Mouse (Mus musculus) kidney, postnatal 4 days (tissue): ENCODE results near the gene Hoxb4.
A peak's percentile ranks its signal among the peaks of the same experiment; 100 is the strongest.

ENCODE experiments used
- DNase-seq, 2 experiments: peaks; one replicate each; pipeline ENCODE4 v3.0.0; 2021; ENCODE audit warnings: mixed read lengths in 2 of 2

The Hoxb4 gene

DNA sequence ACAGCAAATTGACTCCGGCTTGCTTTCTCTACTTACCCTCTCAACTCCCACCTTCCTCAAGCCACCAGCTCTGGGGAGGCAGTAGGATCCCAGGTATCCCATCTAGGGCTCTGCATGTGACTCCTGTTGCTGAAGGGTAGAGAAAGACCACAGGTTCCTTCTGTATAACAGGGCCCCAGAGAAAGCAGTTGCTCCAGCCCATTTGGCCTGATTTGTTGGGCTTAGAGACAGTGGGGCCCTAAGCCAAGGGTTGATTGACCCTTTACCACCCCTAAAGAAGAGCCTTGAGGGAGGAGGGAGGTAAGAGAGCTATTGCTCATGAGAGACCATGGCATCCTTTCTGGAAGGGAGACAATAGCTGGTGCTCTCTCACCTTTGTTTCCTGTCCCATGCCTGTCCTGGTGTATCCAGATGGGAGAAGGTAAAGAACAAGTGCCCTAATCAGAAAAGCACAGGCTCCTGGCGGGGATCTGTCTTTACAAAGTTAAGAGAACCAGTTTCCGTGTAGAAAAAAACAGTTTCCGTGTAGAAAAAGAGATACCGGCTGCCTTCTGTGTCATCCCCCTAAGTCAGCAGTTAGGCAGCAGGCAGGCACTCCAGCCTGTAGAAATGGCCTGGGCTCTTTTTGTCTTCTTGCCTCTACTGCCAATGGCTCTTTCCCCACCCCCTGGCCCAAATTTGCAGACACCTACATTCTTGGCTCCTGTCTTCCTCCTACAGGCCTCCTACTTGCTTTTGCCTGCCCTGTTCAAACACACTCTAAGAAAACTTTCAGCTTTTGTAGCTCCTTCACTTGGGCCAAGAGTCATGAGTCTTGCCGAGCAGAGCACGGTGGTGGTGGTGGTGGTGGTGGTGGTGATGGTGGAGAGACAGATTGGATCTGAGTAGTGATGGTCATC lies 21.1 kb downstream of the Hoxb4 start:
- DNase-seq: peak; percentile 10 to 42

DNA sequence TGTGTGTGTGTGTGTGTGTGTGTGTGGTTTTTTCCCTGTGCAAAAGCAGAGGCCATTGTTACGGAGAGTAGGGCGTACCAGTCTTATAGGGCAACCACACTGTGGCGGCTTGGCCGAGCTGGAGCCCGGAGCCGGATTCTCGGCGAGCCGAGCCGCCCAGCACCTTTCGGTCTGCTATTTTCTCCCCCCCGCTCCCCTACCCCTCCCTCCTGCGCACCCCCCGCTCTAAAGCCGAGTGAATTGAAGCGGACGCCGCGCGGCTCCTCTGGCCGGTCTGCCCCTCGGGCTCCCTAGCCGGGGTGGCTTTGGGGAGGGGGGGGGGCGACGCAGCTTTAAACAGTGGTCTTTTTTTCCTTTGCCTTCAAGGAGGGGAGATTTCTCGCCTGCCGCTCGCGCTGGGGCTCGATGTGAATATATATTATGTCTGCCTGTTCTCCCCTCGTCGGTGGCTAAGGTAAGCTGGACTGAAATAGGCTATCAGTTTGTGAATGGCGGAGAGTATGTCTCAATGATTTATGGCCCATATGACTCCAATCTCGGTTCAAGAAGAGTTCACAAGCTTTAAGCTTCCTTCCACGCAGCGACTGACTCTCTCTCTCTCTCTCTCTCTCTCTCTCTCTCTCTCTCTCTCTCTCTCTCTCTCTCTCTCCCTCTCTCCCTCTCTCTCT lies 22.8 kb downstream of the Hoxb4 start:
- DNase-seq: peak; percentile 75 to 83

DNA sequence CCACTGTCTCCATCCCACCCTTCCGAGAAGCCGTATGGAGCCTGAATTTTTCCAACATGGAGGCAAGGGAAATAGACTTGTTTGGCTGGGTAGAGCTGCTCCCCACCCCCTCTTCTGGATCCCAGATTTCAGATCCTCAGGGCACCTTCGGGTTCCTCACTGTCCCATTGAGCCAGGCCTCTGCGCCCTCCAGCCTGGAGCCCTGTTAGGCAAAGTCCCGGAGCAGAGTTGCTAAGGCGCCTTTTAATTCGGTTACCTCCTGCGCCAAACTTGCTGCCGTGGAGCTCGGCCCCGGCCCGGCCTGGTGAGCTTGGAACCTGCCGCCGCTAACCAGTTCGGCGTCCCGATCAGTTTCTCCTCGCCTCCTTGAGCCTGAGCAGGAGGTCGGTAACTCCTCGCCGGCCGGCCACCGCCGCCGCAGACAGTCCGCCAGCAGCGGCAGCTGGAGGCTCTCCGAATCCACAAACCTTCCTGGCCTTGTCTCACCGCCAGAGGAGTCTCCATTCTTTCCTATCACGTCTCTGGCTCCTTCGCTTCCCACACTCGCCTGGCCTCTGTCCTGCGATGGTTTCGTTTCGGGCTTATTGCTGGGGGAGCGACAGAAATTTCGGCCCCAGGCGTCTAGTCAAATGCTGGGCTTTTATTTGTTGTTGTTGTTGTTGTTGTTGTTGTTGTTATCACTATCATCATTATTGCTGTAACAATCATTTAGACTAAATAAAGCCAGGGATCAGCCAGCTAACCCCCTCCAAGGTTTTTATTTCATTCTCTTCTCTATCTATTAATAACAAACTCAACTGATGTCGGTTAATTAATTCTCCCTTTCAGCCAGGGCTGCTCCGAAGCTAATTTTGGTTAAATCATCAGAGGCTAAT lies 23.9 kb downstream of the Hoxb4 start:
- DNase-seq: peak; percentile 79 to 88

DNA sequence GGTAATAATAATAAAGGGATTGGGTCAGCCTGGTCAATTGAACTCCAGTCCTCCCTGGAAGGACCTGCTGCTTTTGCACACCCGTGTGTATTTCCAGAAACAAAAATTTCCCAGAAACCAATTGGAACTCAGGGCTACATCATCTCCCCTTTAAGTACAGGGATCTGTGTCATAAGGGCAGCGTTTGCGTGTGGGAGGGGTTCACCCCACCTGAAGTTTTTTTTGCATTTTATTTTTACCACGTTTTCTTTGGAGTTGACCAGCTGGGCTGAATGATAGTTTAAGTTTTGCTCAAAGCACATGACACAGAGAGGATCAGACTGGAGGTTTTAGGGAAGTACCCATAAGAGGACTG lies 24.5 kb downstream of the Hoxb4 start:
- peak in 1 of 2 experiments; percentile 45 for DNase-seq

DNA sequence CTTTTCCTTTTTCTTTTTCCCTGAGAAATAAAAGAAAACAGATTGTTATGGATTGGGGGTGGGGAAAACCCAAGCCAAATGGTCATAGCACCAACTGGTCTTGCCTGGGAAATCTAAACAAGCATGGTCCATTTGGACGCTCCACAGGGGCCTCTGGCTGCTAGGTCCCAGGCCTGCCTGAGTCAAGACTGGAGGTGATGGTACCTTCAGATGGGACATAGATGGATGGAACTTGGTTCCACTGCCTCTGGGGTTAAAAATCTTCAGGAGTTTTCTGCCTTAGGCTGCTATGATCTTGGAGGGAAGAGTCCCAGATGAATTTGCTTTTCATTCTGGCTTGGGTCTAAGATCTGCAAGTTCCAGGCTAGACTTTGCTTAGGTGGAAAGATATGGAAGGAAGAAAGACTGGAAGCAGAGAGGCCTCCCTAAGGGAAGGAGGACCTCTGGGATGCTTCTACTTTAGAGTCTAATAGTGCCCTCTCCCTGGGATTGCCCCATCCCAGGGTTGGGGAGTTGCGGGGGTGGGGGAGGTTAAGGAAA lies 25.2 kb downstream of the Hoxb4 start:
- DNase-seq: peak in 1 of 2 experiments; percentile 52

DNA sequence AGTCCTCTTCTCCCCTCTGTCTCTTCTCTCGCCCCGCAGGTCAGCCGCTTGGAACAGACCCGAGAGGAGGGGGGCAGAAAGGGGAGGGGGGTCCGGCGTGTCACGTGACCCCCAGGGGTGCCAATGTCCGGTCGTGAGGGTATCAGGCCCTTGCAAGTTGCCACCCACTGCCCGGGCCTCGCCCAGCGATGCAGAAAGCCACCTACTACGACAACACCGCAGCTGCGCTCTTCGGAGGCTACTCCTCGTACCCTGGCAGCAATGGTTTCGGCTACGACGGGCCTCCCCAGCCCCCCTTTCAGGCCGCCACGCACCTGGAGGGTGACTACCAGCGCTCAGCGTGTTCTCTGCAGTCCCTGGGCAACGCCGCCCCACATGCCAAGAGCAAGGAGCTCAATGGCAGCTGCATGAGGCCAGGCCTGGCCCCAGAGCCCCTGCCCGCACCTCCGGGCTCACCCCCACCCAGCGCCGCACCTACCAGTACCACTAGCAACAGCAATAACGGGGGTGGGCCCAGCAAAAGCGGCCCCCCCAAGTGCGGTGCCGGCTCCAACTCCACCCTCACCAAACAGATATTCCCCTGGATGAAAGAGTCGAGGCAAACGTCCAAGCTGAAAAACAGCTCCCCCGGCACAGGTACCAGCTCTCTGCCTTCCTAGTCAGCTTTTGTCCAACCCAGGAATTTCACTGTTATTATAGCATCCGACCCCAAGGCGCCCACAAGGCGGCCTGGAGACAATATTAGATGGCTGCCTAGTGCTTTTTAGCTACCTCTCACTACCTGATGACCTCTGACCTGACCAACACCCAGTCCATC lies 26.2 kb downstream of the Hoxb4 start:
- DNase-seq: peak; percentile 65 to 79

DNA sequence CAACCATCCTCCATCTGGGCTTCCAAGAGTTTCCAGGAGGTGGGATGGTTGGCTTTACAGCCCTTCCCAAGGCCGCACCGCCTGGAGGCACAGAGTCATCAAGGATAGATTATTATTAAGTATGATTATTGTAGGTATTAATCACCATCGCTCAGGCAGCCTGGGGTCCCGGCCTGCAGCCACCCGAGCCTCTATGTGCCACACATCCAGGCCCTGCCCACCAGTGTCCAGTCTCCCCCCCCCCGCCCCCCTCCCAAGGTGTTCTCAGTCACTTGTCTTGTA lies 26.8 kb downstream of the Hoxb4 start:
- DNase-seq: peak in 1 of 2 experiments; percentile 56

DNA sequence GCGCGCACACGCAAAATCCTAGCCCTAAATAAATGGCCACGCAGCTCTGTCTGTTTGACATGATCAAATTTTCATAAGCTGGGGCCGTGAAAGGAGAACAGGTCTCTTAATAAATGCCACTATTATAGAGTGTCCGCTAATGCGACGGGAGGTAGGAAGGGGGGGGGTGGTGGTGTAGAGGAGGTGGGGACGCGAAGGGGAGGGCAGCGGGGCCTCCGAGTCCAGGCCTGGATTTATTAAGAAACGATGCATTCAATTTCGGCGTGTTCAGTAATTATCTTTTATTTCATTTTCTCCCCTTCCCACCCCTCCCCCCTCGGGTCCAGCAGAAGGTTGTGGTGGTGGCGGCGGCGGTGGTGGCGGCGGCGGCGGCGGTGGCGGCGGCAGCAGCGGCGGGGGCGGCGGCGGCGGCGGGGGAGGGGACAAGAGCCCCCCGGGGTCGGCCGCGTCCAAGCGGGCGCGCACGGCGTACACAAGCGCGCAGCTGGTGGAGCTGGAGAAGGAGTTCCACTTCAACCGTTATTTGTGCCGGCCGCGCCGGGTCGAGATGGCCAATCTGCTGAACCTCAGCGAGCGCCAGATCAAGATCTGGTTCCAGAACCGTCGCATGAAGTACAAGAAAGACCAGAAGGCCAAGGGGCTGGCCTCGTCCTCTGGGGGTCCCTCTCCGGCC lies 27.3 kb downstream of the Hoxb4 start:
- DNase-seq: peak; percentile 69 to 80

DNA sequence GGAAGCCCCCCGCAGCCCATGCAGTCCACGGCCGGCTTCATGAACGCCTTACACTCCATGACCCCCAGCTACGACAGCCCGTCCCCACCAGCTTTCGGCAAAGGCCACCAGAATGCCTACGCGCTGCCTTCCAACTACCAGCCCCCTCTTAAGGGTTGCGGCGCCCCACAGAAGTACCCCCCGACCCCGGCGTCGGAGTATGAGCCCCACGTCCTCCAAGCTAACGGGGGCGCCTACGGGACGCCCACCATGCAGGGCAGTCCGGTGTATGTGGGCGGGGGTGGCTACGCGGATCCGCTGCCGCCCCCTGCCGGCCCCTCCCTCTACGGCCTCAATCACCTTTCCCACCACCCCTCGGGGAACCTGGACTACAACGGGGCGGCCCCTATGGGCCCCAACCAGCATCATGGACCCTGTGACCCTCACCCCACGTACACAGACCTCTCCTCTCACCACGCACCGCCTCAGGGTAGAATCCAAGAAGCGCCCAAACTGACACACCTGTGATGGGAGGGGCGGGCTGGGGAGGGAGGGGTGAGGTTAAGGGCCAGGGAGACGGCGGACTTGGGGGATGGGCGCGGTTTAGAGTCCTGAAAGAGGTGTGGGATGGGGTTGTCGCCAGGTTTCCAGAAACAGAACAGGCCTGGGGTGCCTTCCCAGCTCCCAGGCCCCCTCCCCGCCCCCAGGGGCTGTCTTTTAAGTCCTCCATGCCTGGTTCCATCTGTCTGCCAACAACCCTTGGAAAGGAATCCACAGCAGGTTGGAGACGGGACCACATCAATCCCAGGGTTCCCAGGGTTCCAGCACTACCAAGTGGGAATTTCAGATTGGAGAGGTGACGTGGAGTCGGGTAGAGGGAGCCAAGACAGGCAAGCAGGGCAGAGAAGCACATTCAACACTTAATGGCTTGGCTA lies 28.1 kb downstream of the Hoxb4 start:
- peak; percentile 66 to 78 for DNase-seq

DNA sequence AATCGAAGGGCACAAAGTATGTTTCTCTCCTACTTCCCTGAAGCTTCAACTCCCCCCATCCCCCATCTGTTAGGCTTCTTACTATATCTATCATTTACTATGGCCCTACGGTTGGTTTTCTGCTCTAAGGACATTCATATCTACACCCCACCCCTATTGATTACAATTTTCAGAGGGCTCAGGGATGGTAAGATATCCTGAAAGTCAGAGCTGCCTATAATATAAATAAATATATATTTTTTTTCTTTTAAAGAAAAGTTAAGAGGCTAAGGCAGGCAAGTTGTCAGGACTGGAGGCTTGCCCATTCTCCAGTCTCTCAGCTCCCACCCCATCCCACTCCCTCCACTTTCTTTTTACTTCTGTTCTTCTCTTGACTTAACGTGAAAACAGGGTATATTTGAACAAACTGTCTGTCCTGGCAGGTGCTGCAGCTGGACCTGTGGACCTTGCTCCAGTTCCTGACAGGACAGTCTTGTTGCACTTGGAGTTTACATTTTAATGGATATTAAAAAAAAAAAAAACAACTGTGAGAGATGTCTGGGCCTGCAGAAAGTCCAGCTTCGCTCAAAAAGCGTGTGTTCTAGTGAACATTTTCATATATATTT lies 29.0 kb downstream of the Hoxb4 start:
- DNase-seq: peak in 1 of 2 experiments; percentile 51

DNA sequence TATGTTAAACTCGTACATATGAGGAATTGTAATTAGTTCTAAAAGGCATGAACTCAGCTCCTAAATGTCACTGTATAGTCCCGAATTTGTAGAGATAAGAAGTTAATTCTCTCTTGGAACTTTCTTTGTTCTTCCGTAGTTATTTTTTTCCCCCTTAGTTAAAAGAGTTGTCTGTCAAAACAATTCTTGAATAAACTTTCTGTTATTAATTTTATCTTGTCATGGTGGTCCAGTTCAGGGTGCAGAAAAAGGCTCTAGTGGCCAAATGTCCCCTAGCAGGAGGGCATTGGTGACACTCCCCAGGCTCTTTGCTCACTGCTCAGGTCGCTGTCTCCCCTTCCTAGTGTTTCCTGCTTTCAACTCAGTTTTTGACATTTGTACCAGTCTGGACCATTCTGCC lies 29.6 kb downstream of the Hoxb4 start:
- no peak for DNase-seq

DNA sequence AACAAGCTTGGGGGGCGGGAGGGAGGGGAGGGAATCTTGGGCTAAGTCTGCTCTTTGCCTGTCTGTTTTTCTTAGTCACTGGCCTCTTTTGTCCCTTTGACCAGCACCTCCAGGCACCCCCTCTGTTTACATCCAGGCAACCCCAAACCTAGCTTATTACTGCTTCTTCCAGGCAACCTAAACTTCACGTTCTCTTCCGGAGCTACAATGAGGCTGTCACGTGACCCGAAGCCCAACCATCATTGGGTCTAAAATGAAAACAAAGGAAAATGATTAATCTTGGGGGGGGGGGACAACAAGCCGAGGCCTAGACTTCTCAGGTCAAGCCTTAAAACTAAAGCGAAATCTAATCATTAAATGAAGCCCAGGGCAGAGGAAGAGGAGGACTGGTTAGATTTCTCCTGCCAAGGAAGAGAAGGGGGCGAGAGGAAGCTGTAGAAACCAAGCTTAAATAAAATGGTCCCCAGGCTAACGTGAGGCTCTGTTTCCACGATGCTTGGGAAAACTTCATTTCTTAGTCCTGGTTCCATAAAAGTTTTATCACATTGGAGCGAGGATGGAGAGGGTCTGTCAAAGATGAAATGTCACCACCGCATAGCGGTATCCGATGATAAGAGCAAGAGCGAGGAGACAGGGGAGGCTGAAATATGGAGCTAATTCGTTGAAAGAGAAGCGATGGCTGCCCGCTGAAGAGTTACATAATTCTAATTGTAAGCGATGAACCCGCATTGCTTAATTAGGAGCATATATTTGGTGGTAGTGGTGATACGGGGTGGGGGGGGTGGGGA lies 30.3 kb downstream of the Hoxb4 start:
- peak; percentile 76 to 88 for DNase-seq

DNA sequence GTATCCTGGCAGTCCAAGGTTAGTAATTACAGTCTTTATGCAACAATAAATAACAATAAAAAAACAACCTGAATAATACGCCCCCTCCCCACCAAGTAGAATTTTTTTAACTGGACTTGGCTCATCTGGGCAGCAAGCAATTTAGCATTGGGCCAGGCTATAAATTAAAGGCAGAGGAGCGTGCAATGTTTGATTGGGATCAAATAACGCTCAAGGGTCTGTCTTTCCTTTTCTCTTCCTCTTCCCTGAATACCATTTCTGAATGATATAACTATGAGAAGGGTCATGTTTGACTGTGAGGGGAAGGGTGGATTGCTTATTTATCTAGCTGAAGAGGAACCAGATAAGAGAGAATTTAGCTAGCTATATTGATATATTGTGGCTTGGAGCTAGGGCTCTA lies 30.9 kb downstream of the Hoxb4 start:
- no peak for DNase-seq

DNA sequence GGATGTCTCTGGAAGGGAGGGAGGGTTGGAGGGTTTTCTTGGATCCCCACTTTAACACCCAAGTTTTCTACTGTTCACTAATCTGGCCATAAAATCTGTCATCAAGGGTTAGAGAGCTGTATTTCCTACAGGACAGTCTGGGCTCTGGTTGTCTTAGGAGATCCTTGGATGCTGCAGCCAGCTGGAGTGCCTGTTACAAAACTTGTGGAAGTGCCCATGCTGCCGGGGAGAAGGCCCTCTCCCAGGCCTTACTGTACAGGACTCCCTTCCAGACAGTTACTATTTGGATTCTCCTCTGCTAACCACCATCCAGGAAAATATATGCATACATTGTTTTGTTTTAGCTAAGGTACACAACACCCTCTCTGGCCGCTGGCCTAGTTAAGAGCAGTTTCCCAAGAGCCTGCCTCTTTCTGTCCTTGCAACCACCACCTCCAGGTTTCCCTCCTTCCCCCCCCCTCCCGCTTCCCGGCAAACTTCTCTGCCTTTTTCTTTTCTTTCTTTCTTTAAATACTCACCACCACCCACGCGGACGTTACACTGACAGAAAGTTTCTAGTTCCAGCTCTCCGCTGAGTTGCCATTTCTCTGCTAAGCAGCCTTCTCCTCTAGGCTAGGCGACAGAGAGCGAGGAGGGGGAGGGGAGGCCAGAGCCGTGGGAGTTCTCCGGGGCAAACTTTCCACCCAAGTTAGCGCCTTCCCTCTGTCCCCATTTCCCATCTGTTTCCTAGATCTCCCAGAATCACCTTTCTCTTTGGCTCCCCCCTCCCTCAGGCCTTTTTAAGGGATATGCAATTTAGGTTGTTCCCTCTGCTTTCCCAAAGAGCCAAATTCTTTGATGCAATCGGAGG lies 31.6 kb downstream of the Hoxb4 start:
- DNase-seq: peak; percentile 78 to 86

DNA sequence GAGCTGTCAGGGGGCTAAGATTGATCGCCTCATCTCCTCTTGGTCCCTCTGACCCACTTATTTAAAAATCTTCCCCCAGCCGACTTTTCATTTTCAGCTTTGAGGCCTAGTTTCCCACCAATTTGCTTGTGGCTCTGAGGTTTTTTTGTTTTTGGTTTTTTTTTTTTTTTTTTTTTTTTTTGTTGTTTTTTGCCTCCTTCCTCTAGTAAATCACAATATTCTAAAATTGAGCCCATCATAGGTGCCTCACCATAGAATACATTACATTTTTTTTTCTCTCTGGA lies 32.2 kb downstream of the Hoxb4 start, which contains the start of gene Hoxb2:
Gene Hoxb2 (plus strand): TSS at position 185 of the 284 bp plus-strand sequence.
- no peak for DNase-seq

DNA sequence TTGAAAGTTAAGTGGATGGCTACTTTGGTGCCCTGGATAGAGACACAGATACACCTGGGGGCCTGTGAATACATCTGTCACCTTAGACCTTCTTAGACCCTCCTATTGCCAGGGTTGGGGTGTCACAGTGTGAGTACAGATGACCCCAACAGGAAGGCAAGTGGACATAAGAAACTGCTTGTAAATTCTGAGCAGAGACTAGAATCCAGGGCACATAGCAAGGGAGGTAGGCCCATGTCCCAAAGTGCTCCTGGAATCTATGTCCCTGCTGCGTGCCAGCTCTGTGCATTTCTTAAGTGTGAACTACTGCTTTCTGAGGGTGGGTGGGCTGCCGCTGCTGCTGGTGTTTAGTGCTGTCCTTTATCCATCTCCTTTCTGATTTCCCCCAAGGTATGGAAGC lies 32.7 kb downstream of the Hoxb4 start:
- peak in 1 of 2 experiments; percentile 39 for DNase-seq

DNA sequence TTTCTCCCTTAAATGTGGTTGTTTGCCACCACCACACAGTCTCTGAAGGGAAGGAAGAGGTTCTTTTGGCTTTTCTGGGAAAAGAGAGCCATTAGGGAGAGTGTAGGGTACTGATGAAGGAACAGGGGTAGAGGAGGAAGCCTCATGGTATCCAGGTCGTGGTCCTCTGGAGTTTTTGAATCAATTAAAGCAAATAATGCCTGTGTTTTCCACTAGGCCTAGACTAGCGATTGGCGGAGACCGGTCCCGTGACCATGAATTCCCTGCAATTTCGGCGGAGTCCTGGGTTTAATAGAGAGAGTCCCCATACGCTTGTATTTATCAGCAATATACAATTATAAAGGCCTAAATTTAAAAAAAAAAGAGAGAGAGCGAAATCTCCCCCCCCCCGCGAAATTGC lies 33.2 kb downstream of the Hoxb4 start:
- DNase-seq: peak; percentile 68 to 81

DNA sequence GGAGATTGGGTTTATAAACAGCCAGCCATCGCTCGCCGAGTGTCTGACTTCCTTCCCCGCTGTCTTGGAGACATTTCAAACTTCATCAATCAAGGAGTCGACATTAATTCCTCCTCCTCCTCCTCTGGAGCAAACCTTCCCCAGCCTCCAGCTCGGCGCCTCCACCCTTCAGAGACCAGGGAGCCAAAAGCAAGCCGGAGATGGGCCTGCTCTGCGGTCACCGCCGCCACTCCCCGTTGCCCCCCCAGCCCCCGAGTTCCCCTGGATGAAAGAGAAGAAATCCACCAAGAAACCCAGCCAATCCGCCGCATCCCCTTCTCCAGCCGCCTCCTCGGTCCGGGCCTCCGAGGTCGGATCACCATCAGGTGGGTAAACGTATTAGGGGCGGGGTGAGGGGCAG lies 33.8 kb downstream of the Hoxb4 start:
- peak; percentile 77 to 84 for DNase-seq
